8 mouse cellular contexts compared by ENCODE assay signal in the genomic region with DNA sequence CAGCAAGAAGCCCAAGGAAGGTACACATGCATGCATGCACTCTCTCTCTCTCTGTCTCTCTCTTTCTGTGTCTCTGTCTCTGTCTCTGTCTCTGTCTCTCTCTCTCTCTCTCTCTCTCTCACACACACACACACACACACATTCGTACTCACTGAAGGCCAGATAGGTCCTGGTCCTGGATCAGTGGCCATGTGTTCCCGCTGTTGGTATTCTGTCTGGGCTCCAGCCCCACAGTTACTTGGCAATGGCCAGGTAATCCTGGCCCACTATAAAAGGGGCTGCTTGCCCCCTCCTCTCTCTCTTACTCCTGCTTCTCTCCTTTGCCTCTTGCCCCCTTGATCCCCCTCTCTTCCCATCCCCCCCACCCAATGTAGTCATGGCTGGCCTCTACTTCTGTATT.
"Had no signal": no experiment of that assay in that cellular context is flagged by ENCODE, and none has a peak within 500 bp of the region (broad histone marks: within the 10 kb centered on the region; RNA-seq: fewer than 3 reads in every experiment).

No protein-coding gene starts in this region.

- H3K9me3 ChIP-seq: limb, embryonic 13.5 days; midbrain, embryonic 13.5 days had no signal

- H3K36me3 ChIP-seq: limb, embryonic 13.5 days; midbrain, embryonic 13.5 days had no signal

- H3K27me3 ChIP-seq: limb, embryonic 13.5 days had no signal

- H3K4me3 ChIP-seq: limb, embryonic 13.5 days; midbrain, embryonic 13.5 days had no signal

- DNase-seq: kidney, postnatal 36 days; lung, adult 18-20 months; lung, postnatal 36 days; thymus, postnatal 4 days had no signal

- H3K27ac ChIP-seq: limb, embryonic 13.5 days; liver, embryonic 14.5 days; midbrain, embryonic 13.5 days; stomach, postnatal 0 days had no signal
